In the genomic region with DNA sequence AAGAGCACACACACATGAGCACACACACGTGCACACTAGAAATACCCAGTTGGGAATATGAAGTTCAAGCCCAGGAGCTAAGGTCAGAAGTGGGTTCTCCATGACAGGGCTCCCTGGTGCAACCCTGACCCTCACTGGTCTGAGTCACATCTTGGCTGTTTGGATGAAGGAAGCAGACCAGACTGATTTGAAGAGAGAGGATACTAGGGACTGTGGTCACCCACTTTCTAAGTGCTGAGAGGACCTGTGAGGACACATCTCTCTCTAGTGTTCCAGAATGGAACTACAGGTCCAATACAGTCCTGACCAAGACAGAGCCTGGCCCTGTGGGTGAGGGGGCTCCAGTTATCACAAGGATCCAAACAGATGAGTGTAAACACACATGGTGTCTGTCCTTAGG, we compare ENCODE assay signal across 20 mouse cellular contexts. TPM values are rescaled to one million over a fixed set of nuclear protein-coding genes. Genes with fewer than 3 reads are reported as not detected.
DNase-seq lines count a peak whose midpoint lies in the region; ATAC-seq and TF ChIP-seq lines count a peak whose summit lies in the region.
"Had no signal": no experiment of that assay in that cellular context is flagged by ENCODE, and none has a peak within 500 bp of the region (broad histone marks: within the 10 kb centered on the region; RNA-seq: fewer than 3 reads in every experiment).

No protein-coding gene starts in this region.

- 81% methylated on average over 1 of the region's 1 CpGs for WGBS in hindbrain, postnatal 0 days
- WGBS in hindbrain, embryonic 11.5 days = 88% methylated on average over 1 of the region's 1 CpGs

- no peak overlapping the region for H3K4me3 ChIP-seq in hindbrain, postnatal 0 days (ENCODE audit: low read length)
- no peak overlapping the region for H3K4me3 ChIP-seq in hindbrain, embryonic 11.5 days (ENCODE audit: low read depth, low read length)
- no peak overlapping the region for H3K4me3 ChIP-seq in cortical plate, adult 2 months (ENCODE audit: insufficient read depth, low read length)
- H3K4me3 ChIP-seq: forebrain, embryonic 15.5 days; heart, embryonic 10.5 days; limb, embryonic 13.5 days; midbrain, embryonic 12.5 days had no signal

- TF ChIP-seq POLR2A in cortical plate, adult 2 months (IDR thresholded peaks at IDR 0.05; ENCODE audit: extremely low read depth, insufficient read depth, low read length) = no peak

- no peaks in the 10 kb centered on the region for H3K27me3 ChIP-seq in hindbrain, postnatal 0 days (ENCODE audit: insufficient read depth, low read length)
- no peaks in the 10 kb centered on the region for H3K27me3 ChIP-seq in hindbrain, embryonic 11.5 days (ENCODE audit: control insufficient read depth, insufficient read depth, low read length)
- H3K27me3 ChIP-seq: forebrain, embryonic 15.5 days had no signal

- H3K9me3 ChIP-seq in hindbrain, postnatal 0 days (ENCODE audit: low read length) = no peaks in the 10 kb centered on the region
- H3K9me3 ChIP-seq in hindbrain, embryonic 11.5 days (ENCODE audit: control insufficient read depth, low read length) = no peaks in the 10 kb centered on the region
- H3K9me3 ChIP-seq: forebrain, embryonic 15.5 days; heart, embryonic 10.5 days; limb, embryonic 13.5 days; midbrain, embryonic 12.5 days had no signal

- TF ChIP-seq CTCF in hindbrain, postnatal 0 days (IDR thresholded peaks at IDR 0.05; ENCODE audit: low read depth) = peak; percentile 59
- TF ChIP-seq CTCF in cortical plate, adult 2 months (IDR thresholded peaks at IDR 0.05; ENCODE audit: extremely low read depth, insufficient read depth, low read length) = 0 out of 2 replicates have a peak, but pooled peaks have one; percentile 1

- no peak overlapping the region for H3K9ac ChIP-seq in hindbrain, postnatal 0 days (replicated peaks; ENCODE audit: low read length)
- H3K9ac ChIP-seq in hindbrain, embryonic 11.5 days (ENCODE audit: low read depth, low read length) = no peak overlapping the region
- H3K9ac ChIP-seq: forebrain, embryonic 15.5 days; limb, embryonic 13.5 days; midbrain, embryonic 12.5 days had no signal

- peaks cover 9% of the 10 kb centered on the region; the same call in 1 of the 2 replicates for H3K4me1 ChIP-seq in hindbrain, postnatal 0 days (ENCODE audit: insufficient read depth, low read length)
- peaks cover 7% of the 10 kb centered on the region for H3K4me1 ChIP-seq in hindbrain, embryonic 11.5 days (replicated peaks; ENCODE audit: control insufficient read depth, insufficient read depth, low read length)
- no peaks in the 10 kb centered on the region; the same call in 1 of the 2 replicates for H3K4me1 ChIP-seq in cortical plate, adult 2 months (ENCODE audit: control insufficient read depth, insufficient read depth, low read length)

- no peak for ATAC-seq in hindbrain, postnatal 0 days
- no peak for ATAC-seq in hindbrain, embryonic 11.5 days (ENCODE audit: low FRiP score)
- ATAC-seq: activated CD4-positive, CD25-positive, alpha-beta regulatory T cell, adult 4 months; forebrain, embryonic 15.5 days had no signal

- H3K36me3 ChIP-seq in hindbrain, postnatal 0 days (ENCODE audit: insufficient read depth, low read length) = no peaks in the 10 kb centered on the region
- no peaks in the 10 kb centered on the region for H3K36me3 ChIP-seq in hindbrain, embryonic 11.5 days (ENCODE audit: control insufficient read depth, insufficient read depth, low read length)
- H3K36me3 ChIP-seq: forebrain, embryonic 15.5 days had no signal

- peak; percentile 15 for DNase-seq in hindbrain, postnatal 0 days (ENCODE audit: low spot score)
- no peak for DNase-seq in hindbrain, embryonic 11.5 days (ENCODE audit: low spot score)
- DNase-seq in lung, postnatal 10 days = peak; percentile 32
- no peak for DNase-seq in lung, adult 18-20 months
- peak; percentile 68 for DNase-seq in MN1 (ENCODE audit: low spot score)
- DNase-seq in urinary bladder, adult 2 months (ENCODE audit: low spot score) = no peak
- no peak for DNase-seq in retina, postnatal 1 day
- DNase-seq: cerebellum, postnatal 36 days; gastrocnemius, postnatal 10 days; kidney, adult 11 months; kidney, postnatal 36 days; layer of hippocampus, postnatal 36 days; lung, postnatal 14 days had no signal

- H3K27ac ChIP-seq in hindbrain, postnatal 0 days = no peak overlapping the region
- H3K27ac ChIP-seq in hindbrain, embryonic 11.5 days (ENCODE audit: low read depth, low read length) = no peak overlapping the region
- no peak overlapping the region for H3K27ac ChIP-seq in cortical plate, adult 2 months (ENCODE audit: insufficient read depth, low read length)
- H3K27ac ChIP-seq: forebrain, embryonic 15.5 days; heart, embryonic 10.5 days; limb, embryonic 13.5 days; midbrain, embryonic 12.5 days had no signal

- H3K4me2 ChIP-seq in hindbrain, postnatal 0 days (ENCODE audit: low read depth, low read length) = no peak overlapping the region
- H3K4me2 ChIP-seq in hindbrain, embryonic 11.5 days (replicated peaks; ENCODE audit: low read depth, low read length) = no peak overlapping the region
- H3K4me2 ChIP-seq: forebrain, embryonic 15.5 days; limb, embryonic 13.5 days; midbrain, embryonic 12.5 days had no signal

RNA-seq across cellular contexts. Expression of a gene that starts 25.0 kb away (rescaled TPM):
- 4.9 and 9.8 TPM in 2 replicates for total RNA-seq in hindbrain, postnatal 0 days (2014; rRNA removed)
- polyA plus RNA-seq in hindbrain, postnatal 0 days (2015; fragmentation: Nextera tagmentation; extraction: Ambion mirVana) = 3.7 and 4.4 TPM in 2 replicates
- 6.4 and 6.7 TPM in 2 replicates for polyA plus RNA-seq in hindbrain, embryonic 11.5 days (2014; fragmentation: Nextera tagmentation; extraction: Ambion mirVana)
- 2.6 and 3.2 TPM in 2 replicates for polyA plus RNA-seq in cortical plate, adult 2 months (2012; rRNA removed)
- 6.6 and 9.4 TPM in 2 replicates for polyA plus RNA-seq in urinary bladder, adult 2 months (2012; rRNA removed)

RNA-seq across cellular contexts. Expression of a gene that starts 35.7 kb away (rescaled TPM):
- 0.21 and 2.6 TPM in 2 replicates for total RNA-seq in hindbrain, postnatal 0 days (2014; rRNA removed)
- 0.46 and 0.87 TPM in 2 replicates for polyA plus RNA-seq in hindbrain, postnatal 0 days (2015; fragmentation: Nextera tagmentation; extraction: Ambion mirVana)
- polyA plus RNA-seq in hindbrain, embryonic 11.5 days (2014; fragmentation: Nextera tagmentation; extraction: Ambion mirVana) = 0.49 and 0.71 TPM in 2 replicates
- 3.3 and 4.0 TPM in 2 replicates for polyA plus RNA-seq in cortical plate, adult 2 months (2012; rRNA removed)
- 1.1 and 1.5 TPM in 2 replicates for polyA plus RNA-seq in urinary bladder, adult 2 months (2012; rRNA removed)
- total RNA-seq: hematopoietic stem cell, adult 5-6 weeks had no signal

RNA-seq across cellular contexts. Expression of a gene that starts 41.2 kb away (rescaled TPM):
- 79.0 and 96.5 TPM in 2 replicates for total RNA-seq in hindbrain, postnatal 0 days (2014; rRNA removed)
- 85.9 and 90.0 TPM in 2 replicates for polyA plus RNA-seq in hindbrain, postnatal 0 days (2015; fragmentation: Nextera tagmentation; extraction: Ambion mirVana)
- 30.3 and 35.4 TPM in 2 replicates for polyA plus RNA-seq in hindbrain, embryonic 11.5 days (2014; fragmentation: Nextera tagmentation; extraction: Ambion mirVana)
- 137 and 148 TPM in 2 replicates for polyA plus RNA-seq in cortical plate, adult 2 months (2012; rRNA removed)
- 50.0 and 61.3 TPM in 2 replicates for polyA plus RNA-seq in urinary bladder, adult 2 months (2012; rRNA removed)

RNA-seq across cellular contexts. Expression of a gene that starts 48.5 kb away (rescaled TPM):
- total RNA-seq in hindbrain, postnatal 0 days (2014; rRNA removed) = 12.9 and 15.7 TPM in 2 replicates
- 4.3 TPM in 2 replicates for polyA plus RNA-seq in hindbrain, postnatal 0 days (2015; fragmentation: Nextera tagmentation; extraction: Ambion mirVana)
- polyA plus RNA-seq in hindbrain, embryonic 11.5 days (2014; fragmentation: Nextera tagmentation; extraction: Ambion mirVana) = 4.4 and 4.6 TPM in 2 replicates
- polyA plus RNA-seq in cortical plate, adult 2 months (2012; rRNA removed) = 7.4 and 8.6 TPM in 2 replicates
- polyA plus RNA-seq in urinary bladder, adult 2 months (2012; rRNA removed) = 22.8 and 28.7 TPM in 2 replicates
- total RNA-seq: hematopoietic stem cell, adult 5-6 weeks had no signal
- polyA plus RNA-seq: activated CD4-positive, CD25-positive, alpha-beta regulatory T cell, adult 4 months had no signal

Comparison
In these comparisons a context has a peak if more than half of its experiments do, and no peak if none do; other contexts are left out.
1. DNase-seq: peak in hindbrain, postnatal 0 days (single experiment), lung, postnatal 10 days (single experiment) and MN1 (single experiment); none in hindbrain, embryonic 11.5 days (single experiment), lung, adult 18-20 months (0 of 2), urinary bladder, adult 2 months (single experiment) and retina, postnatal 1 day (single experiment).